Mouse (Mus musculus) cerebellum, adult 18-20 months (tissue): ENCODE results near the gene Sez6.

Experiments used
- DNase-seq, 2 experiments: peaks; one replicate each; pipeline ENCODE4 v3.0.0; 2021

The Sez6 gene

GRCm38 (mm10) chr11:77906747-77907174, 23.8 kb upstream of the Sez6 start:
- peak; percentile 77 for DNase-seq

GRCm38 (mm10) chr11:77908468-77908867, 22.1 kb upstream of the Sez6 start:
- DNase-seq: no peak

GRCm38 (mm10) chr11:77909376-77909775, 21.2 kb upstream of the Sez6 start:
- DNase-seq: no peak

GRCm38 (mm10) chr11:77909776-77910175, 20.8 kb upstream of the Sez6 start:
- no peak for DNase-seq

- no peak for DNase-seq
Measured at GRCm38 (mm10) chr11:77913505-77913904, 17.1 kb upstream of the Sez6 start.

GRCm38 (mm10) chr11:77914598-77915260, 15.9 kb upstream of the Sez6 start:
- DNase-seq: no peak

GRCm38 (mm10) chr11:77916741-77917140, 13.9 kb upstream of the Sez6 start:
- DNase-seq: no peak

GRCm38 (mm10) chr11:77917166-77917565, 13.4 kb upstream of the Sez6 start:
- peak; percentile 68 to 73 for DNase-seq

GRCm38 (mm10) chr11:77923285-77923684, 7.3 kb upstream of the Sez6 start:
- DNase-seq: no peak

- DNase-seq: no peak
Measured at GRCm38 (mm10) chr11:77925836-77926657, 4.6 kb upstream of the Sez6 start.

GRCm38 (mm10) chr11:77926666-77927065, 3.9 kb upstream of the Sez6 start:
- DNase-seq: no peak

- DNase-seq: no peak
Measured at GRCm38 (mm10) chr11:77927837-77928236, 2.8 kb upstream of the Sez6 start.

GRCm38 (mm10) chr11:77931541-77932433, 1.2 kb downstream of the Sez6 start:
- DNase-seq: peak; percentile 39 to 48

- DNase-seq: no peak
Measured at GRCm38 (mm10) chr11:77932576-77932975, 2.0 kb downstream of the Sez6 start.

- DNase-seq: peak; percentile 70 to 75
Measured at GRCm38 (mm10) chr11:77934111-77934521, 3.5 kb downstream of the Sez6 start.

- DNase-seq: peak; percentile 62 to 83
Measured at GRCm38 (mm10) chr11:77934568-77935311, 4.1 kb downstream of the Sez6 start.

- DNase-seq: peak; percentile 51 to 58
Measured at GRCm38 (mm10) chr11:77936846-77937245, 6.2 kb downstream of the Sez6 start.

GRCm38 (mm10) chr11:77937649-77938410, 7.2 kb downstream of the Sez6 start:
- DNase-seq: no peak

GRCm38 (mm10) chr11:77942230-77942629, 11.6 kb downstream of the Sez6 start:
- DNase-seq: no peak

GRCm38 (mm10) chr11:77947860-77948259, 17.3 kb downstream of the Sez6 start:
- DNase-seq: no peak

- no peak for DNase-seq
Measured at GRCm38 (mm10) chr11:77950125-77950685, 19.6 kb downstream of the Sez6 start.
